Mouse (Mus musculus) spleen, postnatal 4 days (tissue): ENCODE results near the gene Atp11c.

Source experiments
- DNase-seq, 2 experiments: peaks; one replicate each; pipeline ENCODE4 v3.0.0; 2022; ENCODE audit warnings: low spot score in 2 of 2

The Atp11c gene

GRCm38 (mm10) chrX:60592598-60592997, at the start of gene Atp11c:
Atp11c (minus strand) TSS chrX:60592698.
- DNase-seq = no peak

- no peak for DNase-seq
Measured at GRCm38 (mm10) chrX:60609202-60609601, 16.7 kb upstream of the Atp11c start.

- DNase-seq = no peak
Measured at GRCm38 (mm10) chrX:60570539-60570938, 22.0 kb downstream of the Atp11c start.

- DNase-seq = no peak
Measured at GRCm38 (mm10) chrX:60569047-60569446, 23.5 kb downstream of the Atp11c start.

- DNase-seq = no peak
Measured at GRCm38 (mm10) chrX:60555242-60555641, 37.3 kb downstream of the Atp11c start.

- DNase-seq = peak in 1 of 2 experiments; percentile 58
Measured at GRCm38 (mm10) chrX:60547444-60548304, 44.8 kb downstream of the Atp11c start.

- no peak for DNase-seq
Measured at GRCm38 (mm10) chrX:60547098-60547443, 45.4 kb downstream of the Atp11c start.

GRCm38 (mm10) chrX:60545906-60546305, 46.6 kb downstream of the Atp11c start:
- no peak for DNase-seq

- no peak for DNase-seq
Measured at GRCm38 (mm10) chrX:60545444-60545843, 47.1 kb downstream of the Atp11c start.

GRCm38 (mm10) chrX:60544098-60544497, 48.4 kb downstream of the Atp11c start:
- no peak for DNase-seq

GRCm38 (mm10) chrX:60542901-60543300, 49.6 kb downstream of the Atp11c start:
- no peak for DNase-seq

- no peak for DNase-seq
Measured at GRCm38 (mm10) chrX:60539149-60539548, 53.3 kb downstream of the Atp11c start, which contains the start of gene Gm7073. Gm7073 (minus strand) TSS chrX:60539249.

GRCm38 (mm10) chrX:60503995-60504394, 88.5 kb downstream of the Atp11c start:
- DNase-seq = no peak

GRCm38 (mm10) chrX:60497750-60498149, 94.7 kb downstream of the Atp11c start:
- no peak for DNase-seq

- no peak for DNase-seq
Measured at GRCm38 (mm10) chrX:60495308-60495707, 97.2 kb downstream of the Atp11c start.

- DNase-seq = no peak
Measured at GRCm38 (mm10) chrX:60463786-60464185, 128.7 kb downstream of the Atp11c start.

- no peak for DNase-seq
Measured at GRCm38 (mm10) chrX:60414563-60415111, 177.9 kb downstream of the Atp11c start.

GRCm38 (mm10) chrX:60405681-60406080, 186.8 kb downstream of the Atp11c start:
- DNase-seq = no peak

- peak; percentile 84 to 89 for DNase-seq
Measured at GRCm38 (mm10) chrX:60404668-60405044, 187.8 kb downstream of the Atp11c start.

- peak; percentile 72 to 85 for DNase-seq
Measured at GRCm38 (mm10) chrX:60403764-60404667, 188.5 kb downstream of the Atp11c start.

- DNase-seq = peak; percentile 12 to 64
Measured at GRCm38 (mm10) chrX:60403062-60403763, 189.3 kb downstream of the Atp11c start.

- DNase-seq = no peak
Measured at GRCm38 (mm10) chrX:60394292-60394691, 198.2 kb downstream of the Atp11c start.
